Mouse (Mus musculus) cerebellum, adult 2 months (tissue): Measurements from ENCODE around the gene Fam187b.

Experiments used
- CTCF ChIP-seq: fragments of 200-500 bp; IDR thresholded peaks from 2 replicates; pipeline ENCODE4 v1.5.1; 2011; ENCODE audit warnings: low read depth, mild to moderate bottlenecking, control low read depth, low read length, moderate library complexity, borderline replicate concordance; ENCODE audit not compliant: insufficient read depth
- POLR2A ChIP-seq: fragments of 200-500 bp; IDR thresholded peaks from 2 replicates; pipeline ENCODE4 v1.6.1; 2011; ENCODE audit warnings: low read length, control low read depth, borderline replicate concordance; ENCODE audit not compliant: insufficient read depth

GRCm38 (mm10) chr7:31017104-31017901, 43.7 kb downstream of the Fam187b start:
- TF ChIP-seq POLR2A: no peak
- TF ChIP-seq CTCF: no peak
